Mouse (Mus musculus): ENCODE results near the gene Eml4.

DNA sequence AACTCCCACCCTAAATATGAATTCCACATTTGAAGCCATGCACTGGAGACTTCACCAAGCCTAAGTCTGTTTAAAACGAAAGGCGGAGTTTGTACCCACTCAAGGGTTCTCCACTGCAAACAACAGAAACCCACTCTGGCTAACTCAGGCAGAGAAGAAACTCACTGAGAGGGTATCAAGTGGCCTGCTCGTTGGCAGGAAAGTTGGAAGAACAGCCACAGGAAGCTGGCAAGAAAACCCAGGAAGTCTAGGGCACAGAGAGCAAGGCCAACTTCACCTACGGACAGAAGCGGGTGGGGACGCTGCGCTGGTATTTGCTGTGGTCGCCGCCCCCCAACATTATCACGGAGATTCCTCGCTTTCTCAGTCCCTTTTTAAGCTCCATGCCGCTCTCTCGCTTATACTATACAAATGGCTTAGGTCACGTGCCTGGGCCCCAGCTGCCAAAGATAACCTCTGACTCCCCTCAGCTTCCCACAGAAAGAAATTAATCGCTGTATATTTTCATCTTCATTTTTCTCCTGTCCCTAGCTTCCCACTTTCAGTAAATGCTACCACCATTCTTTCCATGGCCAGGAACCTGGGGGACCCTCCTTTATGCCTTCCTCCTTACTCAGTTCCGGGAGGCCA, 9.7 kb upstream of the Eml4 start:
- no peak for TF ChIP-seq CTCF (IDR thresholded peaks at IDR 0.05; ENCODE audit: control insufficient read depth, insufficient read depth, insufficient replicate concordance, low read depth, low read length)
- TF ChIP-seq POLR2A (IDR thresholded peaks at IDR 0.05; ENCODE audit: control insufficient read depth, low read depth, low read length): no peak

Measured in testis, adult 2 months (tissue).